Mouse (Mus musculus): ENCODE results near the gene Gm21708.
"Not testable (repeated sequence)": the region's sequence is repeated elsewhere in the genome, so short reads cannot be mapped to it uniquely, and the experiment has no call there.

Gm21708 gene

DNA sequence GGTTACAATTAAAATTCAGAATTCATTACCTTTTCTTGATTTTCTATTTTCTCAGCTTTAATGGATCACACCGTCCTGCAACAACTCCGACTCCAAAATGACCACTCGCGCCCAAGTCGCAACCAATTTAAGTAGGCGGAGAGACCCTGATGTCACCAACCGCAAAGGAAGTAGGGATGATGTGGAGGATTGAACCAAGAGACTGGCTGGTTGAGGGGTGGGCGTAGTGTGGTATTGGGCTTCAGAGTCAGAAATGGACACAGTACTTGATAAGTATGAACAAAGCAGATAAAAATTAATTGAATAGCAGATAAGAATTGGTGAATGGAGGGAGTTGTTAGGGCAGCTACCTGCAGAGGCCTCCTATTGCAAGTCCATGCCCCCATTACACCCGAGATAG lies at the start of gene Gm21708, which contains the start of gene Gm21704:
TSS of gene Gm21708 (minus strand) at position 101 of the 400 bp plus-strand sequence.
TSS of gene Gm21704 (minus strand) at position 101 of the 400 bp plus-strand sequence.
- in situ Hi-C loops (cut with MboI, MseI) = not testable (repeated sequence)

Data from regulatory T cell (primary cell).